Mouse (Mus musculus) testis, adult 2 months (tissue): Measurements from ENCODE around the gene Ppp2r3a. TPM values are rescaled to one million over a fixed set of nuclear protein-coding genes. Genes with fewer than 3 reads are reported as not detected.

Experiments
- H3K27ac ChIP-seq: fragments of 200-500 bp; 2 replicates; pipeline ENCODE4 v1.5.1; 2012; ENCODE audit warnings: low read depth, low read length; ENCODE audit not compliant: control insufficient read depth, insufficient read depth
- H3K27me3 ChIP-seq: fragments of 200-500 bp; 2 replicates; pipeline ENCODE4 v1.6.1; 2012; ENCODE audit warnings: mild to moderate bottlenecking, low read length, moderate library complexity; ENCODE audit not compliant: control insufficient read depth, insufficient read depth
- H3K36me3 ChIP-seq: fragments of 200-500 bp; 2 replicates; pipeline ENCODE4 v1.6.1; 2012; ENCODE audit warnings: mild to moderate bottlenecking, low read length; ENCODE audit not compliant: control insufficient read depth, insufficient read depth
- H3K4me1 ChIP-seq: fragments of 200-500 bp; 2 replicates; pipeline ENCODE4 v1.6.1; 2012; ENCODE audit warnings: low read length; ENCODE audit not compliant: control insufficient read depth, insufficient read depth
- H3K4me3 ChIP-seq: fragments of 200-500 bp; 2 replicates; pipeline ENCODE4 v1.5.1; 2012; ENCODE audit warnings: low read depth, mild to moderate bottlenecking, low read length, moderate library complexity, mixed read lengths; ENCODE audit not compliant: control insufficient read depth
- CTCF ChIP-seq: fragments of 200-500 bp; IDR thresholded peaks from 2 replicates; pipeline ENCODE4 v1.5.1; 2012; ENCODE audit warnings: low read depth, mild to moderate bottlenecking, inconsistent platforms, low read length, moderate library complexity; ENCODE audit not compliant: control insufficient read depth, insufficient read depth, insufficient replicate concordance
- POLR2A ChIP-seq: fragments of 200-500 bp; IDR thresholded peaks from 2 replicates; pipeline ENCODE4 v1.6.1; 2012; ENCODE audit warnings: low read depth, mild to moderate bottlenecking, inconsistent platforms, low read length, moderate library complexity; ENCODE audit not compliant: control insufficient read depth
- polyA plus RNA-seq: library from polyadenylated mRNA; depleted of rRNA; stranded (reverse); fragments of >200 nt; gene quantifications from 2 replicates; pipeline ENCODE4 v1.2.3, GENCODE M21; 2012

Ppp2r3a gene
- polyA plus RNA-seq, 1 experiment: 3.5 TPM

- no peak overlapping the region for H3K27ac ChIP-seq
- H3K36me3 ChIP-seq: no peaks in the 10 kb centered on the region
- no peak overlapping the region for H3K4me3 ChIP-seq
- TF ChIP-seq CTCF (no peak), POLR2A (no peak)
- H3K27me3 ChIP-seq: no peaks in the 10 kb centered on the region
- no peaks in the 10 kb centered on the region for H3K4me1 ChIP-seq
These were observed 18.4 kb upstream of the Ppp2r3a start for GRCm38 (mm10) chr9:101270020-101270419.

GRCm38 (mm10) chr9:101266043-101266442, 14.4 kb upstream of the Ppp2r3a start:
- no peak overlapping the region for H3K4me3 ChIP-seq
- H3K27me3 ChIP-seq: no peaks in the 10 kb centered on the region
- no peak overlapping the region for H3K27ac ChIP-seq
- TF ChIP-seq CTCF (no peak), POLR2A (no peak)
- H3K36me3 ChIP-seq: no peaks in the 10 kb centered on the region
- H3K4me1 ChIP-seq: peaks cover 5% of the 10 kb centered on the region

GRCm38 (mm10) chr9:101265546-101265945, 14.0 kb upstream of the Ppp2r3a start:
- TF ChIP-seq POLR2A (no peak), CTCF (no peak)

GRCm38 (mm10) chr9:101262815-101263214, 11.2 kb upstream of the Ppp2r3a start:
- Histone ChIP-seq H3K36me3 (no peaks in the 10 kb centered on the region), H3K27me3 (no peaks in the 10 kb centered on the region), H3K4me3 (no peak overlapping the region), H3K27ac (peak overlapping the region; percentile 66), H3K4me1 (peaks cover 5% of the 10 kb centered on the region)
- TF ChIP-seq POLR2A (no peak), CTCF (no peak)

More at GRCm38 (mm10) chr9:101265546-101265945, 14.0 kb upstream of the Ppp2r3a start:
- H3K4me3 ChIP-seq: no peak overlapping the region
- H3K27me3 ChIP-seq: no peaks in the 10 kb centered on the region
- H3K36me3 ChIP-seq: no peaks in the 10 kb centered on the region
- H3K27ac ChIP-seq: no peak overlapping the region
- peaks cover 5% of the 10 kb centered on the region for H3K4me1 ChIP-seq

GRCm38 (mm10) chr9:101261989-101262571, 10.5 kb upstream of the Ppp2r3a start:
- Histone ChIP-seq H3K36me3 (no peaks in the 10 kb centered on the region), H3K4me3 (no peak overlapping the region), H3K27me3 (no peaks in the 10 kb centered on the region), H3K4me1 (peaks cover 5% of the 10 kb centered on the region), H3K27ac (peak overlapping the region; percentile 66)
- no peak for TF ChIP-seq CTCF
- no peak for TF ChIP-seq POLR2A

- Histone ChIP-seq H3K27ac (peak overlapping the region; percentile 36), H3K4me3 (no peak overlapping the region), H3K27me3 (no peaks in the 10 kb centered on the region), H3K4me1 (peaks cover 5% of the 10 kb centered on the region), H3K36me3 (no peaks in the 10 kb centered on the region)
- TF ChIP-seq POLR2A (no peak), CTCF (no peak)
These were observed 9.8 kb upstream of the Ppp2r3a start for GRCm38 (mm10) chr9:101261443-101261842.

- no peak overlapping the region for H3K4me3 ChIP-seq
- no peaks in the 10 kb centered on the region for H3K36me3 ChIP-seq
- H3K27me3 ChIP-seq: no peaks in the 10 kb centered on the region
- H3K4me1 ChIP-seq: peaks cover 3% of the 10 kb centered on the region
- TF ChIP-seq CTCF (no peak), POLR2A (no peak)
- no peak overlapping the region for H3K27ac ChIP-seq
These were observed 1.5 kb upstream of the Ppp2r3a start for GRCm38 (mm10) chr9:101253136-101253535.
